Mouse (Mus musculus) megakaryocyte-erythroid progenitor cell, adult 5-6 weeks (primary cell): ENCODE results near the gene Chd2. TPM values are rescaled to one million over a fixed set of nuclear protein-coding genes. Genes with fewer than 3 reads are reported as not detected.

Experiments used
- ATAC-seq: replicated peaks from 2 replicates; pipeline ENCODE4 v1.8.0; 2016; ENCODE audit warnings: mild to moderate bottlenecking, inconsistent platforms; ENCODE audit not compliant: severe bottlenecking, poor library complexity, low FRiP score, low TSS enrichment
- total RNA-seq, 2 experiments: library from RNA; stranded (forward) in 1 of 2; stranded (reverse) in 1 of 2; fragments of 200-1000, 215-1000 nt in 1 of 2; fragments of >200 nt in 1 of 2; fragmentation: Nextera tagmentation in 1 of 2; gene quantifications; 2 replicates each; pipeline ENCODE4 v1.2.3; 2014 to 2017

The Chd2 gene
- total RNA-seq, 2 experiments from 2014 or later, result 48.8 to 101 TPM

DNA sequence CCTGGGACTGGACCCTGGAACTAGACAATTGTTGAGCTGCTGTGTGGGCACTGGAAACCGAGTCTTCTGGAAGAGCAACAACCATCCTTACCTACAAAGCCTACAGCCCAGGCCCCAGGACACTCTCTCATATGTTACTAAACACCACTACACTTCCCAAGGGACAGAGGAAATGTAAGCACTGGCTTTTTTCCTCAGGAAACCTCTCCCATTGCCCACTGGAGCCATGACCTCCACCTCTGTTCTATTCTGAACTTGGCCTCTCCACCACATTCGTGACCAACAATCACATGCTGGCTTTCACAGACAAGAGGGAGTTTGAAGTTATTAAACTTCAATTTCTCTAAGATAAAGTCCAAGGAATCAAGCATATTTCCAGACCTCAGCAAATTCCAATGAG, 43.4 kb downstream of the Chd2 start:
- no peak for ATAC-seq

DNA sequence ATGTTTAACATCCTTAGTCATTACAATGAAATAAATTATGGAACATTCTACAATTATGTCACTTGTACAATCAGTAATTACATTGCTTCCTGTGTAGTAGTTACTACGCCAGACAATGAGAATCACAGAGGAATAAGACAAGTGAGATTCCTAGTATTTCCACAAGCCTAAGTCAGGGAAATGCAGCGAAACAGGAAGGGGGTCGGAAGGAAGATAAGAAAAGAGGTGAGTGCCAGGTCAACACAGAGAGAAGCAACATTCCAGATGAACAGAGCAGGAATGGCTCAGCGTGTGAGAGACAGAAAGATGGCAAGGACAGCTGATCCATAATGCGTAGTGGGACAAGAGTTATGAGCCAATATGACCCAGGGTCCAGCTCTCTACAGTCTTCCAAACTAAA, 52.4 kb downstream of the Chd2 start:
- no peak for ATAC-seq

DNA sequence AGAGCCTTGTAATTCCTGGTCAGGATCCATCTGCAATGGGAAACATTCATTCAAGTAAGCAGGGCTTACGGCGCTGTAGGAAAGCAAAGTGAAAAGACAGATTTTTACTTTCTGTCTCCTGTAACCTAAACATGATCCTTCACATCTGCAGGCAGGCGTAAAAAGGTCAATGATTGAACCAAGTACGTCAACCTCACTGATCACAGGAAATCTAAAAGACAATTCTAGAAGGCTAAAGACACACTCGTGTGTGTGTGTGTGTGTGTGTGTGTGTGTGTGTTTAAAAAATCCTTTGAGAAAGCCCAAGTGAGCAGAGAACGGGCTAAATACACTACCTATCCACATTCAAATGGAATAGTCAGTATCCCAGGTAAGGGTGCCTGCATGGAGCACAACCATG, 60.5 kb downstream of the Chd2 start:
- no peak for ATAC-seq

DNA sequence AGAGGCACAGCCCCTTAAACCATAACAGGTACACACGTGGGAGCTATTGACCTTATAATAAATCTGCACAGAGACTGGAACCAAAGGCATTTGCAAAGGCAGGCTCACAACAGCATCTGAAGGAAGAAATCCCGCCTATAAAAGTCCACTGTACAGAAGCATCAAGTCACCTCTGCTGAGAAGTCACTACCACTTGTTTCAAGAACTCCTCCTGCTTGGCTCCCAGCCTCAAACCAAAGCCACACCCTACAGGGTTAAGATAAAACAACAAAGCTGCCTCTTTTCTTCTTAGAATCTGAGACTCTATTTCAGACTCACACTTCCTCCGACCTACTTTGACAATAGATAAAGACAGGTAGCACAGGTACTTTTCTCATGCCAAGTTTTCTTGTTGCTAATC, 62.1 kb downstream of the Chd2 start:
- peak; percentile 80 for ATAC-seq

DNA sequence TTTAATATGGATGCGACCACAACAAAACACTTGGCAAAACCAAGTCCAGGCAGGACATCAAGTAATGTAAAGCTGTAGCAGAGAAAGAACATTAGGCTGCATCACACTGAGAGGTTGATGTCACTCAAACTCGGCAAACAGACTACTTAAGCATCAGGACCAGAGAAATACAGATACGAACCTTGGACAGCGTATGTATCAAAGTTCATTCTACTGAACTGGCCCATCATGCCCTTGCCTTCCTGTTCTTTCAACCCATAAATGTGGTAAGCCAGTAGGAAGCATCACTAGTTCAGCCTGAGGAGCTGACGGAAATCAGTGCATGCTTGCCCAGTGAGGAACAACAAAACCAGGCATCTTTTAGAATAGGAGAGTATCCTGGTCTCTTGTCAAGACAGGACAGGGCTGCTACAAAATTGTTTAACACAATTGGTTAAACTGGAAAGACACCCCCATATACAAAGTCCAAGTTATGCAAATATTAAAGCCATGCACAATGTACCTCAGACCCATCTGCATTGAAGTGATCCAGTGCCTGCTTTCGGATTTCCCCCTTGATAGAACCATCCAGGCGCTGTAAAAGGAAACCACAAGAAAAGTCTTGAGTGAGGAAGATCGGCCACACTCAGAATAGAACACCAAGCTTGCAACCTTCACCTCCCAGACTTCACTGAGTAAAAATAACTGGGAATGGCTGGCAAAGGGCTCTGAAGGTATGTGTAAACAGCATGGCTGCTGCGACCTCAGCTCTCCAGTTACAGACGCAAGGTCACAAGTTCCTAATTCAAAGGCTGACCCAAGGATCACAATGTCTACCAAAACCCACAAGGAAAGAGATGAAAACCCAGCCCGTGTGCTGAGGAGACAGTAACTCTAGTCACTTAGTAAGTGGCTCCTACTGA, 63.2 kb downstream of the Chd2 start:
- ATAC-seq, result no peak

DNA sequence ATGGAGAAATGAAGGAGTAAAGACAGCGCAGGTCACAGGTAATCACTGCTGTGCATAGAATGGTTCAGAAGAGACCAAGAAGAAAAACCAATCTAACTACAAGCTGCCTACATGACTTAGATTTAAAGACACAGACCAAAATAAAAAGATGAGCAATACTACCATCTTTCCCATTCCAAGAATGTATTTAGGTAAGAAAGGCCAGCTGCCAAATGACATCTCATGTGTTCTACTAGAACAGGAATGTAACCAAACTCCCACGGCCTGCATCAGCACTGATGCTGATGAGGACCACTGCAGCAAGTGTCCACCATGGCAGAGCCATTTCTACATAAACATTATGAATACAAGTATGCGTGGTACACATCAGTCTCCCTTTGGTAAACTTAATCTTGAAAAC, 73.9 kb downstream of the Chd2 start:
- no peak for ATAC-seq

DNA sequence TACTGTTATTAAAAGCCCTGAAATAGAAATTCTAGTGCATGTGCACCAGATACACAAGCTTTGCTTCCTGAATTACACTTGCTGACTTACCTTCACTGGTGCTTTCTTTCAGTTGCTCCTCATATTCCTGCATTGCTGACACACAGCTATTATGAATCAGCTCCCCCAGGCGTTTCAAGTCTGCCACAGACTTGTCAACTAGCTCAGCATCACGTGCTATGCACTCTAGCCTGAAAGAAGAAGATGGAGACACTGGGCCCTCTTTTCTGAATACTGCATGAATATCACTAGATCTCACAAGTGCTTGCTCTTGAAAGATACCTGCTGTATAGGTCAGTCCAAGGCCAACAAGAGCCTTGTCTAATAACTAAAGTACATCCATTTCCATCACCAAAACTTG, 78.1 kb downstream of the Chd2 start:
- no peak for ATAC-seq

DNA sequence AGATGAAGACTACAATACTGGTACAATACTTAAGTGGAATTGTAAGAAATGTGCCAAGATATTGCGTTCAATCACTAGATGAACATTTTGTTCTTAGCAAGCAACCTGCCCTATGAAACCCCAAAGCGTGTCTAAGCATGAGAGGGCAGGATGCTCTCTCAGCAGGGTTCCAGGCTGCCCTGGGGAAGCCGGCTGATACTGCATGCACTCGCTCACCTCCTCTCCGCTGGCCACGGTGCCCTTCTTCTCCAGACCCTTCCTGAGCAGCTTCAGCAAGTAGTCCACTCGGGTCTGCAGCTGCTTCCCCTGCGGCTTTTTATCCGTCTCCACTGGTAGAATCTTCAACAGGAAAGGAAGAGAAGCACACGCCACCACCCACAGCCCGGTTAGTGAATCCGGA, 87.5 kb downstream of the Chd2 start:
- no peak for ATAC-seq

DNA sequence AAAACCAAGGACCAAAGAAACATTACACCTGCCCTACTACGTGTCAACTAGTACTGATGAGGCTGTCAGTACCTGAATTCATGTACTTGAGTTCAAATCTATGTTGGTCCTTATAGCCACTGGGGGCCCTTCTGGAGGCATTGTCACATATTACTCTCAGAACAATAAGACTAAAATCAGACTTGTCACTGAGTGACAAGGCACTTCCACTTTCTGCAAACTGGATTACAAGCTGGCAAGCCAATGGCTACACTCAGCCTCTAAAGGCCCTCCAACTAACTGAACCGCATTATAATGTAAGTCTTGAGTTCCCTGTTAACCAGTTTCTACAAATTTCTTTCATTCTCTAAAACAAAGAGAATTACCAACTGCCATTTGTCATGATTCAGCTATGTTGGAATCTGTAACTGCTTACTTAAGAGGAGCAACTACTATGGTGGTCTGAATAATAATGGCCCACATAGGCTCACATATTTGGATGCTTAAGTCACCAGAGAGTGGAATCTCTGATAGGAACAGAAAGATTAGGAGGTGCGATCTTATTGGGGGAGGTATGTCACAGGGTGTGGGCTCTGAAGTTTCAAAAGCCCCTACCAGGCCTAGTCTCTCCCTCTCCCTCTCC, 89.3 kb downstream of the Chd2 start:
- no peak for ATAC-seq

DNA sequence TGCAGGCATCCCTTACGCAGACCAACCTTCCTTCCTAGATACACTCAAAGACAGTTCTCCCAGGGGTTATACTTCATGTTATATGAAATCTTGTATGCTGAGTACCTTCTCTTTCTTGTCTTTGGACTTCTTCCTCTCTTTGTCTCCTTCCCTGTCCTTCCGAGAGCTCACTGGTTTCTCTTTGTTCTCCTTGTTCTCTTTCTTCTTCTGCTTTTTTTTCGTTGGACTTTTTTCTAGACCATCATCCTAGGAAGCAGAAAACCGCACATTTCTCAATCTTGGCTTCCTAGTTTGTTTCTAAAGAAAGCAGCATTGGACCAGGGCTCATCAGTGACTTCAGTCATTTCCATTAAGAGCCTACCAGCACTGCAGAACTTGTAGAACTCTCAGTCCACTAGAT, 90.0 kb downstream of the Chd2 start:
- ATAC-seq, result no peak

DNA sequence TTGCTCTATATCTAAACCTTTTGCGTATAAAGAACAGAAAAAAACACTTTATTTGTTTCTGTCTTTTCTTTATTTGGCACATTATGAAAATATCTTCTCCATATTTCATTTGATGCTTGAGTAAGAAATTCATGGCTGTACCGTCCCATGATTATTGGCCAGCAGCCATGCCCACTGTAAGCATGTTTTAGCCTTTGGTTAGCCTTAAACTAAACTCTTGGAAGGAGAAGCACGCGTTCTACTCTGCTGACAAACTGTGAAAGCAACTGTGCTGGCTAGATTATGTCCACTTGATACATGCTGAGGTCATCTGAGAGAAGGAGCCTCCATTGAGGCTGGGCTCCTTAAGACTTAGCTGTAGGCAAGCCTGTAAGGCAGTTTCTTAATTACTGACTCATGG, 99.4 kb downstream of the Chd2 start:
- no peak for ATAC-seq

DNA sequence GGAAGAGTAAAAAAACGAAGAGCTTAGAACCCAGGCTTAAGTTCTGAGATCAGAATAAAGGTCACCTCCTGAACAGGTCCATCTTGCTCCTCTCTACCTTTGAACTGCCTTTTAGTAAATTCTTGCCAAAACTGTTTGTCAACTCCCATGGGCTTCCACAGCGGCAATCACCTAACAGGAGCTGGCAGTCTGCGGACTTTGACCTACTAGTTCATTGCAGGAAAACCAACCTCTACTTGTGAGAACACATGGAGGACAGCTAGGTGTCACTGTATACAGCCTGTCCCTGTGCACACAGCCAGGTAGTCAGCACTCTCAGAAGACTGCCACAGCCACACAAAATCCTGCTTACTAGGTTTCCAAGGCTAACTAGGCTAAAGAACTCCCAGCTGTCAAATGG, 99.8 kb downstream of the Chd2 start:
- ATAC-seq, result no peak

DNA sequence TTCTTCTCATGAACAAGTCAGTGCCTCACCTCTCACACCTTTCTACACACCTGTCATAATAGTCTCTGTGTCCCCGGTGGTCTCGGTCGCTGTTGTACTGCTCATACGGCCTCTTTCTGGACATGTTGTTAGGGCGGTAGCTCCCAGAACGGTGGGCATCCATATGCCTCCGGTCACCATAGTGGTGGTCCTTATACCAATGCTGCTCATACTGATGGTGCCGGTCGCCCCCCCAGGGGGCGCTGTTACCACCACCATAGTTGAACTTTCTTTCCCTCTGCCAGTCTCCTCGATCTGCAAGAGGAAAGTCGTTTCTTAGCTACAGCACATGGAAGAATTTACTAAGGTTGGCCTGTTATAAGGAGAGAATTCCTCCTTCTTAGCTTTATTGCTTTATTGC, 105.9 kb downstream of the Chd2 start:
- ATAC-seq, result peak; percentile 71

DNA sequence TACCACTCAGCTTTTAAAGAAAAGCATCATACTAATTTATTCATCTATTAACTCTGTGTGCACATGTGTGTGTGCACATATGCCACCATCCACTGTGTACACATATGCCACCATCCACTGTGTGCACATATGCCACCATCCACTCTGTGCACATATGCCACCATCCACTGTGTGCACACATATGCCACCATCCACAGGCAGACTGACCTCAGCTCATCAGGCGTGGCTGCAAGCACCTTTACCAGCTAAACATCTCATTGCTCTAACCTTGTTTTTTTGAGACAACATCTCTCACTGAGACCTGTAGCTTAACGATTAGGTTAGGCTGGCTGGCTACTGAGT, 107.3 kb downstream of the Chd2 start:
- ATAC-seq, result no peak

DNA sequence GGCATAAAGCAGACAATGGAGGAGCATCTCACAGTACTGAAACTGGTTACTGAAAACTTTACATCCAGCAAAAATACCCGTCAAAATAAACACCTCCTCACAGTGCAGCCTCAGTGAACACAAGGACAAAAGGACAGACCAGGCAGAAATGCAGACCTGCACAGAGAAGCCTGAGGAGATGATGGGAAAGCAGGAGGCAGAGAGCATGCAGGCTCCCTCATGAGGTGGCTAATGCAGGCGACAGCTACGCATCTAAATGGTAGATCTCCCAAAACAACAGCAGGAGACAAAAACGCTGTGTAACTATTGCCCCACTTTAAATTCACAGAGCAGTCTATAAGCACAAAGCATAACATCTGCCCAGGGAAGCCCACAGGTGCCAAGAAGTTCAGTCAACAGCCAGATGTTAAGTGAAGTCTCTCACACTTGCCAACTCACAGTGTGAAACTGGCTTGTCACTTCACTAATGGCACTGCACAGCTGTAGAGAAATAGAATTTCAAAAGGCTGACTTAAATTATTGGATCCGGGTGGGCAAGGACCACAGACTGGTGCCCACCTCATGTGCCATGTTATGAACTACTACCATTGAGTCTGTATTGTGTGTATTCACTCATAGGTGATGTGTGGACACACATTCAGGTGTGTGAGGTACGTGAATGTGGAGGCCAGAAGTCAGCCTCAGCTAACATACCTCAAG, 107.8 kb downstream of the Chd2 start:
- no peak for ATAC-seq

DNA sequence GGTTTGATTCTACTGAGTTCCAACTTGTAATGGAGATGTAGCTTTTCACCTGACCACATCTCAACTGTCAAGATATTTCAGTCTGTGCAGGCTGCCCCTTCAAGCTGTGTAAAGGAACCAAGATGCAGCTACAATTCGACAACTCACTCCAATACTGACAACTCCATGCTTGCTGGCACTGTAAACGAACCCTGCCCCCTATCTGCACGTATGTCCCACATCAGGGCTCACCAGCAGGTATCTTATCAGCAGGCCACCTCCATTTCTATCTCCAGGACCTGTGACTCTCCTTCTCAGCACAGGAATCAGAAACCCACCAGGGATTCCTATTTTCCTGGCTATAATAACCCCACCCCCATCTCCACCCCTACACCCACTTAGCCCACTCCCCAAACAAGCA, 113.1 kb downstream of the Chd2 start:
- peak; percentile 50 for ATAC-seq

DNA sequence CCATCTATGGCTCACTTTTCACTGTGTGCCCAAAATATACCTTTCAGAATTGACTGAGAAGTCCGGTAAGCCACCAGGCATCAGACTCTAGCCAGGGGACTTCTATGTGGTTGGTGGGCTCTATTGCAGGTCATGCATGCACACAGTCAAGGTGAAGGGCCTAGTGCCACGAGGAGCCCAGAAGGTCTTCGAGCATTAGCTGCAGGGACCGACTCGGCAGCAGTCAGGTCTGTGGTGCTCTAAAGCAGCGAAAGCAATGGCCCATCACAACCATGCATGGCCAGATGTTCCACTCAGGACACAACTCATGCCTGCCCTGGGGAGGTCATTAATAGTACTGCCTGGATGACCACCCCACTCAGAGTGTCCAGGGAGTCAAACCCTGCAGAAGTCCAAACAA, 113.8 kb downstream of the Chd2 start:
- no peak for ATAC-seq

DNA sequence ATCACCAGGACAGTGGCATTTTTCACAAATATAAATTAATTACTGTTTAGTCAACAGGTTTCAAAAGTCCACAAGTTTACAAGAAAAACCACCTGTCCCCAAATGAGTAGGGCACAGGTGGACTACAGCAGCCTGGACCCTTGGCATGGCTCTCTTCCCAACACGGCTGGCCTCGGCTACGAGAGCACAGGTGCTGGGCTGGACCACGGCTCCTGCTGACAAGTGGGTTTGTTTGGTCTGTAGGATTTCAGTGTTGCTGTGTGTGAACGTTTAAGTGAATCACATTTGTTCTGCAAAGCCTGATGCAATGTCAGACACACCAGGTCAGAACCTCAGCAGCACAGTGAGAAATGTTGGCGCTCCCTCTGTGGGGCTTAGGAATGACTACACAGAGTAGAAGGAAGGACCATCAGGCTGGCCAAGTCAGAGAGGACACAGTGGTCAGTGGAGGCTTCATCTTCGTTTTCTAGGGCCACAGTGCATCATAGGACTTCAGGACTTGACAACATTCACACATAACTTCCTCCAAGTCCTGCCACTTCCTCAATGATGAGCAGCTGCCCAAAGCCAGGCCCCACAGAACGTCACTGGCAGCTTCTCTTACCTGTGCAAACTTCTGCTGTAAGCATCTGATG, 114.8 kb downstream of the Chd2 start:
- ATAC-seq, result no peak

DNA sequence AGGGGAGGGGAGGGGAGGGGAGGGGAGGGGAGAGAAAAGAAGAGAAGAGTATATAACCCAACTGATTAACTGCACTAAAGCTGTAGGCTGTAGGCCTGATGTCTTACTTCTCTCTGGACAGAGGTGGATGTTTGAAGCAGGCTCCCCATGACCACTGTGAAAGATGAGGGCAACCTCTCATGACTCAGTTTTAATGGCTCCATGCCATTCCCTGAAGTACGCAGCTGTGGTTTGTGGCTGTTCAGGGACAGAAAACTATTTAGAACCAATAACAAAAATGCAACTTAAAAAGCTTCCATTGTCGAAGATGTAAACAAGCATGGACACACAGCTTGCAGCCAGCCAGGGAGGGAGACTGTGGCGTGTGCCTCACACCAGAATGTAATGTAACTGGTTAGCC, 115.4 kb downstream of the Chd2 start:
- no peak for ATAC-seq

DNA sequence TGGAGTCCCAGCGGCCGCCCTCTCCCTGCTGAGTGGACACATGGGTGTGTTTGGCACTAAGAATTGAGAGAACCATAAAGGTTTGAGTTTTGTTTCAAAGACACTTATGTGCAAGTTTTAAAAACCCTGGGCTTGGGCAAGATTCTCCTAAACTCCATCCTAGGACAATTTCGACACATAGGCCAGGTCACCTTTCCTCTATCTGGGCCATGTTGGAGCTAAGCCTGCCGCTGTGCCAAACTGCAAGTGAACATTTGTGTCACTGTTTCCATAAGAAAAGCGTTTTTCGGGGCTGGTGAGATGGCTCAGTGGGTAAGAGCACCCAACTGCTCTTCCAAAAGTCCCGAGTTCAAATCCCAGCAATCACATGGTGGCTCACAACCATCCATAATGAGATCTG, 116.2 kb downstream of the Chd2 start:
- ATAC-seq, result no peak
